Comparison of ENCODE assay signal across 11 mouse cellular contexts in genomic region chr7:31116721-31117145, GRCm38 (mm10). TPM values are rescaled to one million over a fixed set of nuclear protein-coding genes. Genes with fewer than 3 reads are reported as not detected.
A peak's percentile ranks its signal among the peaks of the same experiment; 100 is the strongest.
DNase-seq lines count a peak whose midpoint lies in the region; ATAC-seq and TF ChIP-seq lines count a peak whose summit lies in the region.
"Had no signal": no experiment of that assay in that cellular context is flagged by ENCODE, and none has a peak within 500 bp of the region (broad histone marks: within the 10 kb centered on the region; RNA-seq: fewer than 3 reads in every experiment).

No protein-coding gene starts in this region.

- no peak for TF ChIP-seq POLR2A in lung, adult 2 months (IDR thresholded peaks at IDR 0.05; ENCODE audit: borderline replicate concordance, extremely low read depth, low read depth, low read length)

- TF ChIP-seq CTCF in lung, adult 2 months (IDR thresholded peaks at IDR 0.05; ENCODE audit: insufficient read depth, low read length) = no peak
- TF ChIP-seq CTCF in intestine, postnatal 0 days (IDR thresholded peaks at IDR 0.05; ENCODE audit: low read depth) = no peak

- no peak for DNase-seq in kidney, adult 8-10 months
- peak; percentile 46 for DNase-seq in embryo, embryonic 11 days
- no peak for DNase-seq in lung, adult 2 months
- DNase-seq: heart, postnatal 4 days had no signal

- H3K4me1 ChIP-seq in erythroblast, embryonic 14.5 days (ENCODE audit: control insufficient read depth) = no peaks in the 10 kb centered on the region
- peaks cover 36% of the 10 kb centered on the region for H3K4me1 ChIP-seq in kidney, embryonic 15.5 days
- H3K4me1 ChIP-seq in liver, embryonic 15.5 days (replicated peaks) = peaks cover 26% of the 10 kb centered on the region
- peaks cover 6% of the 10 kb centered on the region; the same call in 1 of the 2 replicates for H3K4me1 ChIP-seq in lung, adult 2 months (ENCODE audit: control insufficient read depth, insufficient read depth, low read length)
- H3K4me1 ChIP-seq in intestine, postnatal 0 days (replicated peaks; ENCODE audit: control insufficient read depth, insufficient read depth, low read length) = 0 out of 2 replicates have a peak, but pooled peaks cover 7% of the 10 kb centered on the region

- no peak for ATAC-seq in erythroblast, adult 5-6 weeks (replicated peaks; ENCODE audit: low FRiP score, poor library complexity, severe bottlenecking)
- ATAC-seq in kidney, embryonic 15.5 days (replicated peaks; ENCODE audit: low FRiP score) = 0 out of 2 replicates have a peak, but pooled peaks have one; percentile 3
- ATAC-seq in liver, embryonic 15.5 days (ENCODE audit: insufficient read depth) = no peak
- ATAC-seq in intestine, postnatal 0 days = no peak

- peak overlapping the region; percentile 9 for H3K4me3 ChIP-seq in erythroblast, embryonic 14.5 days (replicated peaks)
- no peak overlapping the region for H3K4me3 ChIP-seq in kidney, embryonic 15.5 days (replicated peaks)
- H3K4me3 ChIP-seq in liver, embryonic 15.5 days (replicated peaks) = no peak overlapping the region
- H3K4me3 ChIP-seq in lung, adult 2 months (replicated peaks; ENCODE audit: extremely low read depth, low read depth, low read length) = no peak overlapping the region
- H3K4me3 ChIP-seq in intestine, postnatal 0 days (ENCODE audit: low read depth, low read length) = no peak overlapping the region

- no peak overlapping the region for H3K9ac ChIP-seq in kidney, embryonic 15.5 days
- no peak overlapping the region for H3K9ac ChIP-seq in liver, embryonic 15.5 days
- H3K9ac ChIP-seq in intestine, postnatal 0 days (ENCODE audit: low read depth, low read length) = no peak overlapping the region

- no peaks in the 10 kb centered on the region for H3K9me3 ChIP-seq in erythroblast, embryonic 14.5 days (ENCODE audit: control insufficient read depth, low read length)
- H3K9me3 ChIP-seq in kidney, embryonic 15.5 days (replicated peaks) = no peaks in the 10 kb centered on the region
- no peaks in the 10 kb centered on the region for H3K9me3 ChIP-seq in liver, embryonic 15.5 days (replicated peaks)
- no peaks in the 10 kb centered on the region for H3K9me3 ChIP-seq in intestine, postnatal 0 days (ENCODE audit: control insufficient read depth)

- no peaks in the 10 kb centered on the region for H3K27me3 ChIP-seq in erythroblast, embryonic 14.5 days (ENCODE audit: control insufficient read depth)
- no peaks in the 10 kb centered on the region for H3K27me3 ChIP-seq in kidney, embryonic 15.5 days
- H3K27me3 ChIP-seq in liver, embryonic 15.5 days = no peaks in the 10 kb centered on the region
- H3K27me3 ChIP-seq in intestine, postnatal 0 days (replicated peaks; ENCODE audit: control insufficient read depth, insufficient read depth, low read length) = no peaks in the 10 kb centered on the region

- no peaks in the 10 kb centered on the region for H3K36me3 ChIP-seq in erythroblast, embryonic 14.5 days (ENCODE audit: control insufficient read depth)
- no peaks in the 10 kb centered on the region for H3K36me3 ChIP-seq in kidney, embryonic 15.5 days
- H3K36me3 ChIP-seq in liver, embryonic 15.5 days (replicated peaks) = no peaks in the 10 kb centered on the region
- no peaks in the 10 kb centered on the region for H3K36me3 ChIP-seq in intestine, postnatal 0 days (ENCODE audit: control insufficient read depth, insufficient read depth)

- H3K4me2 ChIP-seq in kidney, embryonic 15.5 days = no peak overlapping the region; the same call in 1 of the 2 replicates
- no peak overlapping the region; the same call in 1 of the 2 replicates for H3K4me2 ChIP-seq in liver, embryonic 15.5 days
- no peak overlapping the region for H3K4me2 ChIP-seq in intestine, postnatal 0 days (replicated peaks; ENCODE audit: low read depth)

- 44% methylated on average over 16 of the region's 16 CpGs for WGBS in kidney, embryonic 15.5 days
- WGBS in liver, embryonic 15.5 days (ENCODE audit: insufficient replicate concordance) = 60% methylated on average over 16 of the region's 16 CpGs
- WGBS in lung, adult 2 months = 71% methylated on average over 16 of the region's 16 CpGs
- 60% methylated on average over 16 of the region's 16 CpGs for WGBS in intestine, postnatal 0 days

- no peak overlapping the region for H3K27ac ChIP-seq in kidney, embryonic 15.5 days
- 0 out of 2 replicates have a peak overlapping the region, but pooled peaks have one; percentile 82 for H3K27ac ChIP-seq in liver, embryonic 15.5 days (replicated peaks)
- no peak overlapping the region for H3K27ac ChIP-seq in intestine, postnatal 0 days (ENCODE audit: low read depth, low read length)
- H3K27ac ChIP-seq: stomach, postnatal 0 days had no signal

RNA-seq across cellular contexts. Expression of gene Hpn, which starts 1.6 kb away (rescaled TPM):
- 0.07 and 0.15 TPM in 2 replicates for polyA plus RNA-seq in erythroblast, embryonic 14.5 days (2012)
- total RNA-seq in erythroblast, adult 5-6 weeks (2015; ENCODE audit: low replicate concordance) = 4.0 and 10.0 TPM in 2 replicates
- 0.77 and 6.7 TPM in 2 replicates for total RNA-seq in erythroblast, adult 5-6 weeks (2017; ENCODE audit: low replicate concordance)
- polyA plus RNA-seq in kidney, embryonic 15.5 days (2015; fragmentation: Nextera tagmentation; extraction: Ambion mirVana) = 40.6 and 45.0 TPM in 2 replicates
- polyA plus RNA-seq in liver, embryonic 15.5 days (2015; fragmentation: Nextera tagmentation; extraction: Ambion mirVana) = 98.6 and 145 TPM in 2 replicates
- polyA plus RNA-seq in lung, adult 2 months (2012; rRNA removed) = 30.1 and 34.5 TPM in 2 replicates
- 21.2 and 28.3 TPM in 2 replicates for polyA plus RNA-seq in intestine, postnatal 0 days (2015; fragmentation: Nextera tagmentation; extraction: Ambion mirVana)
- polyA plus RNA-seq: C2C12 had no signal

RNA-seq across cellular contexts. Expression of gene Scn1b, which starts 10.1 kb away (rescaled TPM):
- 0.07 and 0.08 TPM in 2 replicates for polyA plus RNA-seq in erythroblast, embryonic 14.5 days (2012)
- total RNA-seq in erythroblast, adult 5-6 weeks (2015; ENCODE audit: low replicate concordance) = 1.2 TPM in 1 of 2 replicates, not detected in the other
- 1.2 TPM in 1 of 2 replicates, not detected in the other for total RNA-seq in erythroblast, adult 5-6 weeks (2017; ENCODE audit: low replicate concordance)
- polyA plus RNA-seq in kidney, embryonic 15.5 days (2015; fragmentation: Nextera tagmentation; extraction: Ambion mirVana) = 1.4 and 2.0 TPM in 2 replicates
- 1.0 and 1.2 TPM in 2 replicates for polyA plus RNA-seq in liver, embryonic 15.5 days (2015; fragmentation: Nextera tagmentation; extraction: Ambion mirVana)
- 26.6 and 43.9 TPM in 2 replicates for polyA plus RNA-seq in lung, adult 2 months (2012; rRNA removed)
- polyA plus RNA-seq in intestine, postnatal 0 days (2015; fragmentation: Nextera tagmentation; extraction: Ambion mirVana) = 2.7 and 3.3 TPM in 2 replicates

RNA-seq across cellular contexts. Expression of gene Gramd1a, which starts 39.0 kb away (rescaled TPM):
- 0.46 and 0.52 TPM in 2 replicates for polyA plus RNA-seq in erythroblast, embryonic 14.5 days (2012)
- 20.9 and 27.9 TPM in 2 replicates for total RNA-seq in erythroblast, adult 5-6 weeks (2015; ENCODE audit: low replicate concordance)
- total RNA-seq in erythroblast, adult 5-6 weeks (2017; ENCODE audit: low replicate concordance) = 4.9 and 6.2 TPM in 2 replicates
- polyA plus RNA-seq in kidney, embryonic 15.5 days (2015; fragmentation: Nextera tagmentation; extraction: Ambion mirVana) = 60.6 and 69.5 TPM in 2 replicates
- polyA plus RNA-seq in liver, embryonic 15.5 days (2015; fragmentation: Nextera tagmentation; extraction: Ambion mirVana) = 11.9 and 14.3 TPM in 2 replicates
- 103 and 113 TPM in 2 replicates for polyA plus RNA-seq in lung, adult 2 months (2012; rRNA removed)
- 10.3 and 12.4 TPM in 2 replicates for polyA plus RNA-seq in intestine, postnatal 0 days (2015; fragmentation: Nextera tagmentation; extraction: Ambion mirVana)

RNA-seq across cellular contexts. Expression of gene Fxyd3, which starts 40.2 kb away (rescaled TPM):
- not detected in 2 replicates for polyA plus RNA-seq in erythroblast, embryonic 14.5 days (2012)
- total RNA-seq in erythroblast, adult 5-6 weeks (2015; ENCODE audit: low replicate concordance) = not detected in 2 replicates
- total RNA-seq in erythroblast, adult 5-6 weeks (2017; ENCODE audit: low replicate concordance) = not detected in 2 replicates
- polyA plus RNA-seq in kidney, embryonic 15.5 days (2015; fragmentation: Nextera tagmentation; extraction: Ambion mirVana) = 14.3 and 14.8 TPM in 2 replicates
- 0.35 and 0.92 TPM in 2 replicates for polyA plus RNA-seq in liver, embryonic 15.5 days (2015; fragmentation: Nextera tagmentation; extraction: Ambion mirVana)
- 16.4 and 43.2 TPM in 2 replicates for polyA plus RNA-seq in lung, adult 2 months (2012; rRNA removed)
- polyA plus RNA-seq in intestine, postnatal 0 days (2015; fragmentation: Nextera tagmentation; extraction: Ambion mirVana) = 40.4 and 48.0 TPM in 2 replicates

RNA-seq across cellular contexts. Expression of gene Lgi4, which starts 57.6 kb away (rescaled TPM):
- polyA plus RNA-seq in erythroblast, embryonic 14.5 days (2012) = 0.03 TPM in 1 of 2 replicates, not detected in the other
- not detected in 2 replicates for total RNA-seq in erythroblast, adult 5-6 weeks (2015; ENCODE audit: low replicate concordance)
- total RNA-seq in erythroblast, adult 5-6 weeks (2017; ENCODE audit: low replicate concordance) = not detected in 2 replicates
- polyA plus RNA-seq in kidney, embryonic 15.5 days (2015; fragmentation: Nextera tagmentation; extraction: Ambion mirVana) = 0.34 and 0.44 TPM in 2 replicates
- 0.03 TPM in 1 of 2 replicates, not detected in the other for polyA plus RNA-seq in liver, embryonic 15.5 days (2015; fragmentation: Nextera tagmentation; extraction: Ambion mirVana)
- polyA plus RNA-seq in lung, adult 2 months (2012; rRNA removed) = 6.8 TPM in 2 replicates
- 0.70 and 0.78 TPM in 2 replicates for polyA plus RNA-seq in intestine, postnatal 0 days (2015; fragmentation: Nextera tagmentation; extraction: Ambion mirVana)

Comparison
In these comparisons a context has a peak if more than half of its experiments do, and no peak if none do; other contexts are left out.
1. RNA of gene Hpn, which starts 1.6 kb away (polyA plus RNA-seq): 98.6 to 145 TPM in liver, embryonic 15.5 days, 40.6 to 45.0 TPM in kidney, embryonic 15.5 days, 30.1 to 34.5 TPM in lung, adult 2 months and 21.2 to 28.3 TPM in intestine, postnatal 0 days; 0.07 to 0.15 TPM in erythroblast, embryonic 14.5 days; every median in the first group is over 10 times any median in the second.